Mouse (Mus musculus) MEL (cell line): ENCODE measurements around the gene Tmem206.

Experiments used
- CTCF ChIP-seq, 3 experiments: IDR thresholded peaks in 2 of 3; conservative IDR thresholded peaks in 1 of 3; 2 replicates each; pipeline ENCODE4 v1.5.1; 2011 to 2012; ENCODE audit warnings: low read length in 3 of 3, low read depth in 2 of 3, mild to moderate bottlenecking in 2 of 3, improper control_type of control experiment in 1 of 3, inconsistent platforms in 1 of 3, mixed read lengths in 1 of 3, moderate library complexity in 1 of 3; ENCODE audit not compliant: control insufficient read depth in 1 of 3, insufficient read depth in 1 of 3, poor library complexity in 1 of 3, severe bottlenecking in 1 of 3
- NELFE ChIP-seq: IDR thresholded peaks from 2 replicates; pipeline ENCODE4 v1.6.1; 2011; ENCODE audit warnings: low read depth, low read length, improper control_type of control experiment
- ZC3H11A ChIP-seq: IDR thresholded peaks from 2 replicates; pipeline ENCODE4 v1.6.1; 2012; ENCODE audit warnings: low read depth, mild to moderate bottlenecking, inconsistent platforms, low read length, improper control_type of control experiment

GRCm38 (mm10) chr1:191313926-191314325, 11.8 kb upstream of the Tmem206 start:
- TF ChIP-seq ZC3H11A: no peak
- TF ChIP-seq CTCF (IDR thresholded peaks at IDR 0.05 in 2 of 3, conservative IDR thresholded peaks at IDR 0.05 in 1 of 3; ENCODE audit: control insufficient read depth in 1 of 3, insufficient read depth in 1 of 3, low read depth in 2 of 3, low read length in 3 of 3, poor library complexity in 1 of 3, severe bottlenecking in 1 of 3): no peak
- TF ChIP-seq NELFE: no peak
